Mouse (Mus musculus) heart, postnatal 14 days (tissue): ENCODE results near the gene Lmf2. TPM values are rescaled to one million over a fixed set of nuclear protein-coding genes. Genes with fewer than 3 reads are reported as not detected.

Experiments
- DNase-seq, 2 experiments: peaks; one replicate each; pipeline ENCODE4 v3.0.0; 2021 to 2022
- intact Hi-C: fragments of 180-260 bp; cut with DNase I; formaldehyde crosslinking; loops from one replicate; pipeline ENCODE4 v1.15.1; 2025
- long read RNA-seq, 2 experiments: library from polyadenylated mRNA; stranded (forward); transcript quantifications; one replicate each; pipeline ENCODE4 v2.0.0; 2021
- total RNA-seq, 2 experiments: library from RNA; stranded (reverse); gene quantifications; 2 replicates each; pipeline ENCODE4 v1.2.3; 2021

The Lmf2 gene
- 10 to 100 TPM; 33.1 to 38.3 TPM for total RNA-seq
- long read RNA-seq, experiment 1, transcript Lmf2-201 (14 exons, 2,906 nt): major isoform, 38 of 66 reads
- long read RNA-seq, experiment 1, transcript Lmf2-208 (13 exons, 3,262 nt): minor isoform, 5 of 66 reads
- long read RNA-seq, experiment 1, partial matches to known transcripts: 16 of 66 reads
- long read RNA-seq, experiment 1, other reads (novel, unspliced or antisense): 7 of 66 reads
- long read RNA-seq, experiment 2, transcript Lmf2-201 (14 exons, 2,906 nt): major isoform, 43 of 65 reads
- long read RNA-seq, experiment 2, partial matches to known transcripts: 10 of 65 reads
- long read RNA-seq, experiment 2, other reads (novel, unspliced or antisense): 8 of 65 reads

GRCm38 (mm10) chr15:89355241-89356187 lies at the start of gene Lmf2, which contains the start of gene Ncaph2:
Gene Lmf2, minus strand, starts transcription at chr15:89355659.
Gene Ncaph2, plus strand, starts transcription at chr15:89355719.
- DNase-seq: peak; percentile 96 to 98
- intact Hi-C loops: loop anchor here (2.0 to 10.0 kb wide), 3 partner anchors 17 to 231 kb away; partner anchors contain the start of genes Hdac10, Sbf1, Sco2 and Tubgcp6

- intact Hi-C loops: no loop called here
- no peak for DNase-seq
Observed at GRCm38 (mm10) chr15:89404831-89405623, 49.6 kb upstream of the Lmf2 start.

GRCm38 (mm10) chr15:89402471-89402870 lies 47.0 kb upstream of the Lmf2 start:
- DNase-seq: no peak
- intact Hi-C loops: no loop called here

GRCm38 (mm10) chr15:89399716-89400115 lies 44.3 kb upstream of the Lmf2 start:
- intact Hi-C loops: no loop called here

GRCm38 (mm10) chr15:89398146-89398545 lies 42.7 kb upstream of the Lmf2 start:
- DNase-seq: no peak
- intact Hi-C loops: no loop called here

More at GRCm38 (mm10) chr15:89399716-89400115, 44.3 kb upstream of the Lmf2 start:
- DNase-seq: no peak

GRCm38 (mm10) chr15:89396883-89397282 lies 41.4 kb upstream of the Lmf2 start:
- intact Hi-C loops: no loop called here
- no peak for DNase-seq

GRCm38 (mm10) chr15:89390081-89390480 lies 34.6 kb upstream of the Lmf2 start:
- intact Hi-C loops: no loop called here
- DNase-seq: no peak

- no peak for DNase-seq
- intact Hi-C loops: no loop called here
Observed at GRCm38 (mm10) chr15:89387127-89387526, 31.7 kb upstream of the Lmf2 start.

- intact Hi-C loops: no loop called here
- no peak for DNase-seq
Observed at GRCm38 (mm10) chr15:89384617-89385016, 29.2 kb upstream of the Lmf2 start, which contains the start of gene Klhdc7b. Gene Klhdc7b, plus strand, starts transcription at chr15:89384917.

GRCm38 (mm10) chr15:89379429-89379828 lies 24.0 kb upstream of the Lmf2 start:
- peak; percentile 37 to 42 for DNase-seq

GRCm38 (mm10) chr15:89378831-89379401 lies 23.5 kb upstream of the Lmf2 start, which contains the start of gene Odf3b:
Gene Odf3b, minus strand, starts transcription at chr15:89379282.
- intact Hi-C loops: loop anchor here (2.0 to 5.0 kb wide), 2 partner anchors 50 to 88 kb away; partner anchors contain the start of genes C730034F03Rik, Chkb and Gm44502
- DNase-seq: peak; percentile 48 to 52

More at GRCm38 (mm10) chr15:89379429-89379828, 24.0 kb upstream of the Lmf2 start:
- intact Hi-C loops: loop anchor here (2.0 to 5.0 kb wide), 2 partner anchors 49 to 88 kb away; partner anchors contain the start of genes C730034F03Rik, Chkb and Gm44502

GRCm38 (mm10) chr15:89377938-89378828 lies 22.7 kb upstream of the Lmf2 start:
- intact Hi-C loops: loop anchor here (2.0 to 5.0 kb wide), 2 partner anchors 51 to 89 kb away; partner anchors contain the start of genes C730034F03Rik, Chkb and Gm44502
- DNase-seq: no peak

- DNase-seq: no peak
- intact Hi-C loops: loop anchor here (5.0 kb wide), 1 partner anchor 90 kb away; no protein-coding TSS in a partner anchor
Observed at GRCm38 (mm10) chr15:89377362-89377761, 21.9 kb upstream of the Lmf2 start.

- intact Hi-C loops: loop anchor here (5.0 kb wide), 1 partner anchor 90 kb away; no protein-coding TSS in a partner anchor
Observed at GRCm38 (mm10) chr15:89376957-89377356, 21.5 kb upstream of the Lmf2 start, which contains the start of gene Tymp. Gene Tymp, minus strand, starts transcription at chr15:89377039.

GRCm38 (mm10) chr15:89376040-89376439 lies 20.6 kb upstream of the Lmf2 start:
- intact Hi-C loops: loop anchor here (5.0 kb wide), 1 partner anchor 91 kb away; no protein-coding TSS in a partner anchor
- DNase-seq: no peak

More at GRCm38 (mm10) chr15:89376957-89377356, 21.5 kb upstream of the Lmf2 start, which contains the start of gene Tymp:
- DNase-seq: no peak

- intact Hi-C loops: loop anchor here (5.0 kb wide), 3 partner anchors 58 to 212 kb away; partner anchors contain the start of gene Sbf1
Observed at GRCm38 (mm10) chr15:89374801-89375534, 19.5 kb upstream of the Lmf2 start.

GRCm38 (mm10) chr15:89374340-89374739 lies 18.9 kb upstream of the Lmf2 start:
- intact Hi-C loops: loop anchor here (5.0 kb wide), 2 partner anchors 57 to 213 kb away; partner anchors contain the start of gene Sbf1
- no peak for DNase-seq

More at GRCm38 (mm10) chr15:89374801-89375534, 19.5 kb upstream of the Lmf2 start:
- DNase-seq: no peak
